Mouse (Mus musculus) thymus, adult 18-20 months (tissue): ENCODE measurements around the gene Pih1d1.
A peak's percentile ranks its signal among the peaks of the same experiment; 100 is the strongest.
"Not testable (repeated sequence)": the region's sequence is repeated elsewhere in the genome, so short reads cannot be mapped to it uniquely, and the experiment has no call there.

Experiments
- DNase-seq, 2 experiments: peaks; one replicate each; pipeline ENCODE4 v3.0.0; 2022; ENCODE audit warnings: mixed read lengths in 2 of 2

Gene Pih1d1

DNA sequence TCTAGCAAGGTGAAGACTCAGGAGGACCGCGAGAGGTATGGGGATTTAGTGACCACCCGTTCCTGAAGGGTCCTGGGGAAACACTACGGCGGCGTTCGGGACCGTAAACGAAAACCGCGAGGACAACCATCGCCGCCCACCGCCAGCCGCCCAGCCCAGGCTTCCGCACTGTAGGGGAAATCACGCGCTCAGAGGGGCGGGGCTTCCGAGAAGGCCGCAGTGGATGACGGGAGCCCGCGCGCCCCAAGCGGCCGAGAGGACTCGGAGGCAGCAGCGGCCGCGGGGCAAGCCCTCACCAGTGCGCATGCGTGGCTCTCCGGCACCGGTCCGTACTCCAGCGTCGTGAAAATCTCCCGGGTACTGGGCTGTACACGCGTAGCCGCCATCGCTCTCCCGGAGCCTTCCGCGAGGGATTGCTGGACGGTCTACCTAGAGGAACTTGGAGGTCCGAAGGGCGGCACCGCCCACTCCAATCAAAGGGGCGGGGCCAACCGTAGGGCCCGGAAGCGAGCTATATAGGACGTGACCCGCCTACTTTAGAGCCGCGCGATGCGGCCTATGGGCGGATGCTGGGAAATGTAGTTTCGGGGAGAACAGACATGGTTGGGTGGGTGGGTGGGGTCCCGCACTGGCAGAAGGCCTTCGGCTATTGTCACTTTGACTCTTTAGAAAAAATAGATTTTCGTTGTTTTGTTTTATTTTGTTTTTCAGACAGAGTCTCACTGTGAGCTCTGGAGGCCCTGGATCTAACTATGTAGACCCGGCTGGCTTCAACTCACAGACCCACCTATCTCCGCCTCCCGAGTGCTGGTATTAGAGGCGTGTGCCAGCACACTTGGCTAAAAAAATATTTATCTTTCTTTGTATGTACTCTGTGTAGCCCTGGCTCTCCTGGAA lies at the start of gene Pih1d1, which contains the start of gene Aldh16a1:
TSS of gene Pih1d1 (plus strand) at position 208 of the 897 bp plus-strand sequence.
TSS of gene Aldh16a1 (minus strand) at position 489 of the 897 bp plus-strand sequence.
- DNase-seq, result peak; percentile 93

- no peak for DNase-seq
Observed at GRCm38 (mm10) chr7:45104941-45105340, 49.2 kb upstream of the Pih1d1 start.

DNA sequence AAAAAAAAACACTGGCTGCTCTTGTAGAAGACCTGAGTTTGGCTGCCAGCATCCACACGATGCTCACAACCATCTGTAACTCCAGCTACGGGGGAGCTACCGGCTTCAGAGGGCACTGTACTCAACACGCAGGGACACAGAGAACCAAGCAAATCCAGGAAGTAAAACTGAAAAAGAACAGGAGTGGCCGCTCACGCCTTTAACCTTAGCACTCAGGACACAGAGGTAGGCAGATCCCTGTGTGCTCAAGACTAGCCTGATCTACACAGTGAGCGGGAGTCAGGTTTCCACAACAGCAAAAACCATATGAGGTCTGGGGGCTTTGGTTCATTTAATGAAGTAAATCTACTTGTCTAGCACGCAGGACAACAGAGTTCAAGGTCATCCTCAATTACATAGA lies 48.6 kb upstream of the Pih1d1 start:
- no peak for DNase-seq

DNA sequence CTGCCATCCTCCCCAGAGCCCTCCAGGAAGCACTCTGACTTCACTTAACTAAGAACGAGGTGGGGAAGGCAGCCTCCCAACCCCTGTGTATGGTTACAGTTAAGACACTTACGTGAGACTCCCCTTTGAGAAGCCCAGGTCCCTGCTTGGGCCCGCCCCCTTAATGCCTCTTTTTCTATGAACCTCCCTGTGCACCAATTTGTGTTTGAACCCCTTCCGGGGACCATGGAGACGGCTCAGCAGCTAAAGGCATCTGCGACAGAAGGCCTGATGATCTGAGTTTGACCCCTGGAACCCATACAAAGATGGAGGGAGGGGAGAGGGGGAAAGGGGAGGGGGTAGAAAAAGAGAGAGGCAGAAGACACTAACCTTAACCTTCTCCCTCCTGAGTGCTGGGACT lies 47.7 kb upstream of the Pih1d1 start:
- no peak for DNase-seq

- no peak for DNase-seq
Observed at GRCm38 (mm10) chr7:45107052-45107645, 47.0 kb upstream of the Pih1d1 start.

GRCm38 (mm10) chr7:45110089-45110488 lies 44.0 kb upstream of the Pih1d1 start:
- DNase-seq, result not testable (repeated sequence)

DNA sequence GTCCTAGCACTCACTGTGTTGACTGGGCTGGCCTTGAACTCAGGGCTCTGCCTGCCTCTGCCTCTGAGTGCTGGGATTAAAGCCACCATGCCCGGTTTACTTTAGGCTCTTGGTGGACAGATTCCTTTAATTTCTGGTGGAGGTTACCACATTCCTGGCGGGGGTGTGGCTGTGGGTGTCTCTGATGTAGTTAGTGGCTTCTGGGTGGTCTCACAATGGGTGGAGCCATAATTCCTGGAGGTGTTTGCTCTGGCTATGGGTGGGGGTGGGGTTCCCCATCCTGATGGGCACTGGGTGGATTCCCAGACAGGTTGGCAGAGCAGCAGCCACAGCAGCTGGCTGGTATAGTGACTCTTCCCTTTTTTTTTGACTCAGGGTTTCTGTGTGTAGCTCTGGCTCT lies 42.2 kb upstream of the Pih1d1 start:
- no peak for DNase-seq

DNA sequence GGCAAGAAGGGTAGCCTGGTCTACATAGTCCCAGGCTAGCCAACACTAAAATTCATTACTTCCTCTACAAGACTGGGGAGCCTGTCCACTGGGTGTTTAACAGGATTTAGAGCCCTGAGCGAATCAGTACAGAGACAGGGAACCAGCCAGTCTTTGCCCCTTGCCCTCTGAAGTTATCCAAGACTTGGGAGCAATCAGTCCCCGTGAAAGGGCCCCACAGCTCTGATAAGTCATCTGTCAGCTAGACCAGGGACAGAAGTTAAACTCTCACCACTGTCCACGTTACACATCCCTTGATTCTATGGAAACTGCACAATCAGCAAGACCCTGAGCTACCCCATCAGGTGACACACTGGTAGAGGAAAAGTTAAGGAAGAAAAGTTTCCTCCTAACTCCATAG lies 41.6 kb upstream of the Pih1d1 start:
- DNase-seq, result no peak

DNA sequence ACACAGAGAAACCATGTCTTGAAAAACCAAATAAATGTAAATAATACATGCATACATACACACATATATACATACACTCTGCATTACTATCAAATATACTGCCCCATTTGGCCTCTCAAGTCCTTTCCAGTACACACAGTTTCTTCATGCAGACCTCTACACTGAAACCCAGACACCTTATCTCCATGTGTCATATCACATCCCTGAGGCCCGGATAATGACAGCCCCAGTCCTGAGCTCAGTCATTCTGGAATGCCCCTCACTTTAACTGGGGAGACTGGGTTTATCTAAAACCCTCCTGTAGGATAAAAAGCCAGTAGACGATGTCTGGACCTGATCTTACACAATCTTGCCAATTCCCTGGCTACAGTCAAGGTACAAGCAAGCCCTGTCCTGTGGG lies 40.6 kb upstream of the Pih1d1 start:
- DNase-seq, result no peak

DNA sequence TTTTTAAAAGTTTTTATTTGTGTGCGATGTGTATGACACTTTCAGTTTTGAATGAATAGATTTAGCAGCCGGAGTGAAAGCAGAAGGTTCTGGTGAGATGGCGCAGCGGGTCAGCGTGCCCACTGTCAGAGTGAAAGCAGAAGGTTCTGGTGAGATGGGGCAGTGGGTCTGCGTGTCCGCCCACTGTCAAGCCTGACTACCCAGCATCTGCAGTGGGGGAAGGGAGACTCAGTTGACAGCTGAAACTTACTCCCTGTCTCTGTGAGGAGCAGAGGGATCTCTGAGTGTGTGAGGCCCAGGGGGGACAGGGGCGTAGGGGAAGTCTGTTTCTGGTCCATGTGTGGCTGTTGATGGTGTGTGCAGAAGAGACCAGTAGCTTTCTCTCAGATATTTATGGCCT lies 36.5 kb upstream of the Pih1d1 start:
- no peak for DNase-seq

GRCm38 (mm10) chr7:45118336-45118735 lies 35.8 kb upstream of the Pih1d1 start:
- no peak for DNase-seq

- DNase-seq, result no peak
Observed at GRCm38 (mm10) chr7:45119780-45120709, 34.1 kb upstream of the Pih1d1 start.

- peak; percentile 84 to 92 for DNase-seq
Observed at GRCm38 (mm10) chr7:45121404-45121803, 32.7 kb upstream of the Pih1d1 start.

DNA sequence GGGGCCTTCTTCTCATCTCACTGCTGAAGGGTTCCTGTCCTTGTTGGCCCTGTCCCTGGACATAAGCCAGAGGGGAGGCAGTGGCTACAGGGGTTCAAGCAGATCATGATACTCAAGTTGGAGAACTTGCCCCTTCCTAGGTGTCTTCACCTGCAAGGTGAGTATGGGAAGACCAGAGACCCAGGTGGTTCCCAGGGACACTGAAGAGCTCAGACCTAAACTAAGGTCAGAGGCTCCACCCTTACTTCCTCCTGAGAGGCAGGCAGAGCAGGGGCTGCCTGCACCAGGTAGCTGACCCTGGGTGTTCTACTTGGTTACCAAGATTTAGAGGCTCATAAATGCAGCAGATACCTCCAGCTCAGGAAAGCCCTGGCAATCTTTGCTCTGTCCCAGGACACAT lies 32.1 kb upstream of the Pih1d1 start:
- no peak for DNase-seq

- DNase-seq, result no peak
Observed at GRCm38 (mm10) chr7:45122561-45123185, 31.4 kb upstream of the Pih1d1 start.

- no peak for DNase-seq
Observed at GRCm38 (mm10) chr7:45123186-45123570, 30.9 kb upstream of the Pih1d1 start.

DNA sequence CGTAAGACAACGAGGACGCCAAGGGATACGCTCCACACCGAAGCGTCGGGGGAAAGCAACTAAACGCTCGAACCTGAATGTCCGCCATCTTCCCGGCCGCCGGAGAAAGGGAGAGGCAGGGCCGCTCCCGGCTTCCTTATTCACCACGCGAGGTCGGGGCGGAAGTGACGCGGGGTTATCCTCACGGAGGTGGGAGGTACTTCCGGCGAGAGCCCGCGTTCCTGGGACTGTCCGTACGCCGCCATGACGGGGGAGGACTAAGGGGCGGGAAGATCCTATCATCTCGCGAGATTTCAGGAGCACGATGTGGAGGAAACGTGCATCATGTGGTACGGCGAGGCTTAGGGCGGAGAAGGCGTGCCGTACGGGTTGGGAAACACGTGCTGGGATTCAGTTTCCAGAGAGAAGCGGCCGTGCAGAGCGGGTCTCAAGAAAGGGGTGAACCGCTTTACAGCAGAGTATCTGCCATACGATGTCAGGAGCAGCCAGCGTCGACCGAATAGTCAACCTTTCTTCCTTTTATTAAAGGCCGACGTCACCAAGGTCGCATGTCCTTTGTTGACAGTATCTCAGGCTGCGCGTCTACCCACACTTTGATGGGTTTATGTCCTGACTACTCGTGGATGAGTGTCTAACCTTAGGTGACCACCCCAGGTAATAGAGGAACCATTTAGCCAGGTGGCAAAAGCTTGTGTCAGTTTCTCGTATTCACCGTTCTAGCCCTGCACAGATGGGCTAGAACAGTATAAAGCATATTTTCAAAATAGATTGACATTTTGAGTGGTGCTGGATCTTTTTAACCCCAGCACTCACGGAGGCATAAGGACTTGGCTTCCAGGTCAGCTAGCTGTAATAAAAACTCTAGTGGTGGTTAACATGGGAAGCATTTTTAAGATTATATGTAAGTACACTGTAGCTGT lies 29.6 kb upstream of the Pih1d1 start, which contains the start of gene Rps11:
TSS of gene Rps11 (minus strand) at position 216 of the 920 bp plus-strand sequence.
- DNase-seq, result peak; percentile 98 to 99

GRCm38 (mm10) chr7:45125144-45125600 lies 28.9 kb upstream of the Pih1d1 start:
- DNase-seq, result no peak

DNA sequence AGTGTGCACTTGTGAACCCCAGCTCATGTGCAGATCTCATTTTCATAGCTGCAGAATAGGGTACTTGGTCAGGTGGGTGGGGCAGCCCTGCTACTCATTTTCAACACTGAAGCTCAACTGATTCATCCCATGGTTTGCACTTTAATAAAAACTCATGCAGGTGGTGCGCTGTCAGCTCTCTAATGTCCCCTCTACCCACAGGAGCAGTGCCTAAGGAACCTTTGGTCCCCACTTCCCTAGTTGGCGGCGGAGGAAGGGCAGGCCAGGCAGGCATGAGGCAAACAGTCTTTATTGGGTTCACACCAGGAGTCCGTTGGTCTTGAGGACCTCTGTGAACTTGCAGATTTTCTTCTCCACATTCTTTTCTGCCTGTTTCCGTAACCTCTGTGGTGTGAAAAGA lies 28.5 kb upstream of the Pih1d1 start:
- not testable (repeated sequence) for DNase-seq

DNA sequence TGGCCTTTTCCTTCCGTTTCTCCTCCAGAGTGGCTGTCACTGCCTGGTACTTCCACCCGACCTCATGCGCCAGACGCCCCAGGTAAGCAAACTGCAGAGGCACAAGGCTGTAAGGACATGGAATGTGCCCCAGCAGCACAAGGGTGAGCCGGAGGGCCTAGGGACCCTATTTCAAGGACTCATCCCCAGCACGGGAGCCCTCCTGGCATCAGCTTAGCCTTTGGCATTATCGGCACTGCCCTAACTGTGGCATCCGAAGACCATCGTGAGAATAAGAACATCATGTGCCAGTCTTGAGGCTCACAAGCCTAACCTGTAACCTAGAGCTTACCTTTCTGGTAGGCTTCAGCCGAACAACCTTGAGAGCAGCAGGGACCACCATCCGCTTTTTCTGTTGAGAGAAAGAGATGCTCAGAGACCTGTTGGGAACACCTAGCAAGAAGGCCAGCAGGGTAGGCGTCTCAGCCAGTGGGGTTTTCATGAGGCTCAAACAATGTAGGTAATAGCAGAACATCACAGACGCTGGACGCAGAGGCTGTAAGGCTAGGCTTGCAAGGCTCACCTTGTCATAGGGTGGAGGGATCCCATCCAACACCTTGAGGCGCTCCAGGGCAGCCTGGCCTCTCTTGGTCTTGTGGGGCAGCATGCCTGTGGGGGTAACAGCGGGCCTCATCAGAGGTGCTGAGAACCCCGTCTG lies 27.8 kb upstream of the Pih1d1 start:
- DNase-seq, result no peak
